Mouse (Mus musculus) erythroblast, adult 5-6 weeks (primary cell): Measurements from ENCODE around the gene 1700067P10Rik. TPM values are rescaled to one million over a fixed set of nuclear protein-coding genes. Genes with fewer than 3 reads are reported as not detected.

ENCODE experiments used
- ATAC-seq: replicated peaks from 2 replicates; pipeline ENCODE4 v1.8.0; 2016; ENCODE audit warnings: moderate number of reproducible peaks, mild to moderate bottlenecking, moderate TSS enrichment, inconsistent platforms; ENCODE audit not compliant: poor library complexity, low FRiP score, severe bottlenecking
- total RNA-seq, 2 experiments: library from RNA; stranded (forward) in 1 of 2; stranded (reverse) in 1 of 2; fragments of 150-400 nt in 1 of 2; fragments of 200-764, 138-1000 nt in 1 of 2; gene quantifications; 2 replicates each; pipeline versions ENCODE4 v1.2.3 to v1.2.4; 2015 to 2017; ENCODE audit warnings: low replicate concordance in 2 of 2

Gene 1700067P10Rik
- total RNA-seq (2015; ENCODE audit: low replicate concordance) (not detected in 2 replicates), total RNA-seq (2017; ENCODE audit: low replicate concordance) (not detected in 2 replicates)

- no peak for ATAC-seq
These were observed at the start of gene 1700067P10Rik for GRCm38 (mm10) chr17:48089019-48089418. Gene 1700067P10Rik, plus strand, starts transcription at chr17:48089319.

GRCm38 (mm10) chr17:48041351-48042287 lies 47.5 kb upstream of the 1700067P10Rik start:
- no peak for ATAC-seq

GRCm38 (mm10) chr17:48043154-48043880 lies 45.8 kb upstream of the 1700067P10Rik start:
- ATAC-seq: no peak

- ATAC-seq: no peak
These were observed 43.5 kb upstream of the 1700067P10Rik start for GRCm38 (mm10) chr17:48045631-48046030.

DNA sequence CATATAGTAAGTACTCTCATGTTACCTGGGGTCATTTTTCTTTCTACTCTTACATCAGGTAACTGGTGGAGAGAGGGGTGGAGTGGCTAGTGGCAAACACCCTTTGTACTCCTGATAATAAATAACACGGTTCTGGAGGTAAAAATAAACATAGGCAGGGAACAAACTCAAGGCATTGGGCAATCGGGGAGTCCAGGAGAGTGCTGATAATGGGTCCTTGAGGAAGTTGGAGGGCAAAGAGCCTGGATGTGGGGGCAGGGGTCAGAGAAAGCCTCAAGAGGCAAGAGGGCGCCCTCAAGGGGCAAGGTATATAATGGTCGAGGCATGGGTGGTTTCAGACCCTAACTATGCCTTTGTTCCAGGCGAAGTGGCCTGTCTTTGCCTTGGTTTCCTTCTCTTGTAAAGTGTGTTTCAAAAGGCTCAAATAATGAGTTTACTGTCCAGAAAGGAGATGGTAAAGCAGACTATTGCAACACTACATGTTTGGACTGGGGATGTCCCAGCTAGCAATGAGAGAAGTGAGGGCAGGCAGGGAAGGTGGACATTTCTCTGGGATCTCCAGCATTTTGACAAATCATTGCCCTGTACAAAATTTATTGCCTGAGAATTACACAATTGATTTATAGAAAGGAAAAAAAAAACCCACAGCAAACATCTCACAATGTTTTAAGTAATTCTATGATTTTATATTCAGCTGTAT lies 37.3 kb upstream of the 1700067P10Rik start:
- ATAC-seq: no peak

DNA sequence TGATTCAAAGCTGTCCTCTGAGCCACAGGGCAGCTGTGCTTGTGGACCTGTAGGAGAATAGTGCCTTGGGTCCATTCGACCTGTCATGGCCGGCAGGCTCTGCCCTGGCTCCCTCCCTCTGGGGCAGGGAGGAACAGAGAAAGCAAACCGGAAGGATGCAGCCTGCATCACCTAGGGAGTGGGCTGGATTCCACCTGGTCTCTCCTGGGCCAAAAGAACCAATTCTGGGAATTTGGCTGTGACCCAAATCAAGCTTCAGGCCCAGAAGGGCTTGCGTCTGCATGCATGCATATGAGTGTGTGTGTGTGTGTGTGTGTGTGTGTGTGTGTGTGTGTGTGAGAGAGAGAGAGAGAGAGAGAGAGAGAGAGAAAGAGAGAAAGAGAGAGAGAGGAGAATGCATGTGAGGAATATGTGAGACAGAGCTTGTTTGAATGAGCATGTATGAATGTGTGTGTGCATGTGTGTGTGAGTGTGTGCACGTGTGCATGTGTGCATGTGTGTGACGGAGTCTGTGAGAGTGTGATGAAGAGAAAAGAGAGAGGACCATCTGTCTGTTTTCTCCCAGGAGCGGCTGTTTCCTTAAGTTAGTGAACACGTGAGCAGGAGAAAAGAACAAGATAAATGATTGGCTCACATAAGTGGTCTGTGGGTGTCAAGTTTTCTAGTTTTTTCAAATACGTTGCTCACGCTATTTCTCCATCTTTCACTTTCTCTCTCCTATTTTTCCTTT lies 36.6 kb upstream of the 1700067P10Rik start:
- ATAC-seq: no peak

DNA sequence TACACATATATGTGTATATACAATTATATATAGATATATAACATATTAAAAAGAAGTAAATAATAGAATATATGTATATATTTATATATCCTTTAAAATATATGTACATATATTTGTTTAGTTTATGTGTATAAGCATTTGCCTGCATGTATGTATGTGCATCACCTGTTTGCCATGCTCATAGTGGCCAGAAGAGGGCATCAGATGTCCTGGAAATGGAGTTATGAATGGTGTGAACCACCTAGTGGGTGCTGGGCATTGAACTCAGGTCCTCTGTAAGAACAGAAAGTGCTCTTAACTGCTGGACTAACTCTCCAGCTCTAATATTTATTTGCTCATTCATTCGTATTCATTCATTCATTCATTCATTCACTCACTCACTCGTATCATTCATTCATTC lies 35.5 kb upstream of the 1700067P10Rik start:
- ATAC-seq: no peak

DNA sequence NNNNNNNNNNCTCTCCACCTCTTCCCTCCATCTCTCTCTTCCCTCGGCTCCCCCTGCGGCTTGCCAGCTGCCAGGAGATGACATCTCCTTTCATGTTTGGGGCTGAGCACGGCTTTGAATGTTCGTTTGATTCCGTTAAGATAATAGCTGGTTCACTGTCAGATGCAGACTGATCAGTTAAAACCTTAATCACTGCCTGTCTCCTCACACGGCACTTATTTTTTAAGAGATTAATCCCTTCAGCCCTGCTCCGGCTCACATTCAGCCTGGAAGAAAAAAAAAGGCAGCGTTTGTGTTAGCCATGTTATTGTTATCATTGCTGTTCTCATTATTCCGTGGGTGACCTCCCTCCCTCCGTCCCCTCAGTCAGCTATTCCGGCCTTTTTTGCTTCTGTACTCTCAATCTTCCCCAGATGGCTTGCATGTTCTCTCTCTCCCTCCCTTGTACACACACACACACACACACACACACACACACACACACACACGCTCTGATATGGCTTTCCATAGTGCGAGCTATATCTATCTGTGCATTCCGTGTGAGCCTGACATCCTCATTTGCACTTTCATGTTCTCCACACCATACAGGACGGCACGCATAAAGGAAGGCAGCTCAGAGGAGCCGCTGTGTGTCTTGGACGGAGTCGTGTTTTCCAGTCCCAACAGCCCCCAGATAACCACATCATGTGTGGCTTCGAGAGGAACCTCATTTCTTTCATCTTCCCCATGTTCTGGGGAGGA lies 33.9 kb upstream of the 1700067P10Rik start:
- ATAC-seq: no peak

DNA sequence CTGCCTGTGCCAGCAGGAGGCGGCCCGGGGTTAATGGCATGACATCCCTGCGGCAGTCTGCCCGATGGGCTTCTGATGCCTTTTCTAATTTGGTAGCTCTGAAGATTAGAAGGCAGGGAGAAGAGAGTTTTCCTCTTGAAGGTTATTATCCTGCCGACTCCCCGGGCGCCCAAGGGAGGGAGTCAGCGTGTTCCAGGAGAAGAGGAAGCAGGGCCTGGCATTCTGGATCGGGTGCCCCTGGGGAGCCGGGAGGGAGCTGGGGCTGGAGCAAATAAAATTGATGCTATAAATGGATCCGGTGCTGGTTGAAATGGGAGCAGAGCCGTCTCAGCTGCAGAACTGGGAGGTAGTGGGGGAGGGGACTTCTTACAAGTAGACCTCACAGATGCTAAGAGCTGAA lies 31.7 kb upstream of the 1700067P10Rik start:
- ATAC-seq: no peak

DNA sequence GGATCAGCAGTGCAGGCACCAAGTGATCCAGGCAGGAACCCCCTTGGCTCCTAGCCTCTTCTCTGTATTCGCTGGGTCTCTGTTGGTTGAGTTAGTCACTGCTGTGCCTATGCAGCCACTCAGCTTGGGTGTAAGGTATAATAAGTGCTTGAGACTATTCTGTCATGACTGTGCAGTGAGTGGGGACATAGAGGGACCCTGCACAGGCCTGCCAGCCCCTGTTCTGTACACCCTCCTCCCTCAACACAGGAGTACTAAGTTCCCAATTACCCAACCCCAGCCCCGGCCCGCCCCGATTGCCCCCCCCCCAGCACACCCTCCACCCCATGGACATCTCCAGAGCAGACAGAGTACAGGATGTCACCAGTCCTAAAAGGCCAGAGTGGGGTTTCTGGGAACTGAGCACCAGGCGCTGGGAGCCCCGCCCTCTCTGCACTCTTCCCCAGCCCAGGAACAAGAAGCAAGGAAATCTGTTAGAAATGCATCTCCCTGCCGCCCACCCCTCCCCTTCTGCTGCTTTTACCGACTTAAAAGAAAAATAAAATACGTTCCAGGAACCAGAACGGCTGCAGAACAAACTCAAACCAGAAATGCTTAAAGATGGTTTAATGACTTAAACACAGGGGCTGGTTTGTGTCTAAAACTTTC lies 24.8 kb upstream of the 1700067P10Rik start:
- ATAC-seq: no peak

- ATAC-seq: no peak
These were observed 24.0 kb upstream of the 1700067P10Rik start for GRCm38 (mm10) chr17:48065081-48065501.

GRCm38 (mm10) chr17:48067083-48067614 lies 22.0 kb upstream of the 1700067P10Rik start:
- ATAC-seq: no peak

- ATAC-seq: no peak
These were observed 21.4 kb upstream of the 1700067P10Rik start for GRCm38 (mm10) chr17:48067729-48068128.

DNA sequence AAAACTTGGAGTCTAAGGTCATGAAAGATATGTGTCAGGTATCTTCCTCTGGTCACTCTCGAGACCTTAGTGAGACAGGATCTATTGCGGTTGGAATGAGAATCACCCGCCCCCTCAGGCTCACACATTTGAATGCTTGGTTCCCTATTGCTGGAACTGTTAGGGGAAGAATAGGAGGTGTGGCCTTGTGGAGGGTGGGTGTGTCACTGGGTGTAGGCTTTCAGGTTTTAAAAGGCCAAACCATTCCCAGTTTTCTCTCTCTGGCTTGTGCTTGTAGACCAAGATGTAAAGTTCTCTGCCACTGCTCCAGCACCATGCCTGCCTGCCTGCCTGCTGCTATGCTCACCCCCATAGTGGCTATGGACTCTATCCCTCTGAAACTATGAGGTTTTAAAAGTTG lies 8.5 kb upstream of the 1700067P10Rik start:
- no peak for ATAC-seq

- ATAC-seq: no peak
These were observed 327 bp downstream of the 1700067P10Rik start for GRCm38 (mm10) chr17:48089446-48089845.

- no peak for ATAC-seq
These were observed 1.2 kb downstream of the 1700067P10Rik start for GRCm38 (mm10) chr17:48090305-48090704.

DNA sequence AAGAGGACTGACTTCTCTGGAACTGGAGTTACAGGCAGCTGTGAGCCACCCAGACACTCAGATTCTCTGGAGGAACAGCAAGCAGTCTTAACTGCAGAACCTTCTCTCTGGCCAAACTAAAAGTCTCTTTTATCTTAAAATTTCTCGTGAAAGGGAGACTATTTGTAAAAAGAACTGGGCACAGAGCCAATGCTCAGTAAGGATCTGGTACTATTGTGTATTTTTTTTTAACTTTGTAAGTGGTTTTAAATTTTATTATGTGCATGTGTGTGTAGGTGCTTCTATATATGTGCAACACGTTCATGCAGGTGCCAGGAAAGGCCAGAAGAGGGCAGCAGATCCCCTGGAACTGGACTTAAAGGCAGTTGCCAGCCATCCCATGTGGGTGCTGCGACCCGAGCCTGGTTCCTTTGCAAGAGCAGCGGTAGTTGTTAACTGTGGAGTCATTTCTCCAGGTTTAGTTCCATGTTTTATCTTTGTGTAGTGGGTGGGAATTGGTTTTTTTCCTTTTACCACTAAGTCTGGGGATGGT lies 4.2 kb downstream of the 1700067P10Rik start:
- ATAC-seq: no peak
